Mouse (Mus musculus) cerebellum, postnatal 10 days (tissue): ENCODE data around the gene Sept9.
A peak's percentile ranks its signal among the peaks of the same experiment; 100 is the strongest.
"Not testable (repeated sequence)": the region's sequence is repeated elsewhere in the genome, so short reads cannot be mapped to it uniquely, and the experiment has no call there.

ENCODE experiments used
- DNase-seq, 2 experiments: peaks; one replicate each; pipeline ENCODE4 v3.0.0; 2021; ENCODE audit warnings: mixed read lengths in 2 of 2

Sept9 gene

GRCm38 (mm10) chr11:117330076-117330950 lies 130.9 kb downstream of the Sept9 start:
- DNase-seq = peak in 1 of 2 experiments; percentile 44

GRCm38 (mm10) chr11:117330951-117331254 lies 131.4 kb downstream of the Sept9 start:
- DNase-seq = no peak

- DNase-seq = peak; percentile 61 to 63
Measured at GRCm38 (mm10) chr11:117331361-117332241, 132.1 kb downstream of the Sept9 start.

GRCm38 (mm10) chr11:117332242-117333149 lies 133.0 kb downstream of the Sept9 start:
- DNase-seq = peak; percentile 77 to 85

GRCm38 (mm10) chr11:117333150-117333715 lies 133.8 kb downstream of the Sept9 start:
- DNase-seq = no peak

GRCm38 (mm10) chr11:117334101-117334500 lies 134.6 kb downstream of the Sept9 start:
- DNase-seq = no peak

GRCm38 (mm10) chr11:117335146-117335545 lies 135.7 kb downstream of the Sept9 start:
- DNase-seq = no peak

GRCm38 (mm10) chr11:117336081-117336788 lies 136.8 kb downstream of the Sept9 start:
- no peak for DNase-seq

GRCm38 (mm10) chr11:117337749-117338148 lies 138.3 kb downstream of the Sept9 start:
- DNase-seq = no peak

GRCm38 (mm10) chr11:117338503-117338902 lies 139.0 kb downstream of the Sept9 start:
- peak in 1 of 2 experiments; percentile 47 for DNase-seq

GRCm38 (mm10) chr11:117339050-117339449 lies 139.6 kb downstream of the Sept9 start:
- no peak for DNase-seq

- DNase-seq = peak; percentile 43 to 62
Measured at GRCm38 (mm10) chr11:117341218-117341617, 141.8 kb downstream of the Sept9 start.

- no peak for DNase-seq
Measured at GRCm38 (mm10) chr11:117342076-117342475, 142.6 kb downstream of the Sept9 start.

GRCm38 (mm10) chr11:117342490-117342889 lies 143.0 kb downstream of the Sept9 start:
- not testable (repeated sequence) for DNase-seq

GRCm38 (mm10) chr11:117343800-117344199 lies 144.3 kb downstream of the Sept9 start:
- DNase-seq = no peak

GRCm38 (mm10) chr11:117344339-117345021 lies 145.0 kb downstream of the Sept9 start:
- DNase-seq = no peak

GRCm38 (mm10) chr11:117345022-117345765 lies 145.7 kb downstream of the Sept9 start:
- DNase-seq = peak; percentile 67 to 72

GRCm38 (mm10) chr11:117347256-117347655 lies 147.8 kb downstream of the Sept9 start:
- no peak for DNase-seq

GRCm38 (mm10) chr11:117348429-117349103 lies 149.1 kb downstream of the Sept9 start:
- no peak for DNase-seq
